Mouse (Mus musculus): ENCODE measurements around the gene Olfr391-ps. TPM values are rescaled to one million over a fixed set of nuclear protein-coding genes. Genes with fewer than 3 reads are reported as not detected.

Gene Olfr391-ps
- polyA plus RNA-seq (2014; fragmentation: Nextera tagmentation; extraction: Ambion mirVana), result not detected in 2 replicates

DNA sequence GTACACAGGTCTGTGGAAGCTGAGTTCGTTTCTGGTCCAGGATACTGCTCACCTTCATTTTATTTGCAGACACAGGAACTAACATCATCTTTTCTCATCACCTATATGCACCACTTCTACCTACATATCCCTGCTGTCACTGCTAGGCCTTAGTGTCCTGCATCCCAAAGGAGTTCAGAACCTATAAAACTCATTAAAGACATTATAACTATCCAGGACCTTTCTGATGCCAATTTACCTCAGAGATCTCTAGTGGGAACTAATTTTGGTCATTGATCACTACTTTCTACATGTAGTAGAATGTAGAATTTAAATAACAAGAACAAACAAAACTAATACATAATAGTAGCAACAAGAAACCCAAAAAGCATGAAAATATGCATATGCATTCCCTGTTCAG lies at the start of gene Olfr391-ps:
TSS of gene Olfr391-ps (minus strand) at position 101 of the 400 bp plus-strand sequence.
- no peaks in the 10 kb centered on the region for H3K27me3 ChIP-seq (replicated peaks; ENCODE audit: control insufficient read depth, insufficient read depth, low read length)
- ATAC-seq (ENCODE audit: low read depth), result no peak
- 27% methylated on average over 1 of the region's 1 CpGs for WGBS

DNA sequence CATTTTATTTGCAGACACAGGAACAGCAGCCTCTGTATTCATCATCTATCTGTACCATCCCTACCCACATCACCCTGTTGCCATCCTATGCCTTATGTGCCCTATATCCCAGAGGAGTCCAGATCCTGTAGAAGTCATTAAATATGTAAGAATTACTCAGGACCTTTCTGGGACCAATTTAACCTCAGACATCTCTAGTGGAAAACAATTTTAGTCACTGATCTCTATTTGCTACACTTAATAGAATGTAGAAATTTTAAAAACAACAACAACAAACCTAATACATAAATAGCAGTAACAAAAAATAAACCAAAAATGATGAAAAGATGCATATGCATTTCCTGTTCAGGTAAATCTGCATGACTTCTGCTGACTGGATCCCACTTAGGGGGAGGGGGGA lies 48.5 kb upstream of the Olfr391-ps start, which contains the start of gene Olfr393:
TSS of gene Olfr393 (minus strand) at position 101 of the 400 bp plus-strand sequence.
- Histone ChIP-seq H3K4me1 (ENCODE audit: control insufficient read depth, insufficient read depth, low read length) (no peaks in the 10 kb centered on the region), H3K27me3 (replicated peaks; ENCODE audit: control insufficient read depth, insufficient read depth, low read length) (no peaks in the 10 kb centered on the region), H3K9me3 (ENCODE audit: control insufficient read depth, low read length) (no peaks in the 10 kb centered on the region), H3K4me2 (ENCODE audit: low read depth, low read length) (no peak within 1 kb of the TSS), H3K36me3 (ENCODE audit: control insufficient read depth, insufficient read depth, low read length) (no peaks in the 10 kb centered on the region), H3K27ac (replicated peaks; ENCODE audit: low read depth, low read length) (no peak within 1 kb of the TSS), H3K4me3 (ENCODE audit: low read depth, low read length) (no peak within 1 kb of the TSS), H3K9ac (ENCODE audit: low read depth, low read length) (no peak within 1 kb of the TSS)
- ATAC-seq (ENCODE audit: low read depth) (no peak), DNase-seq (ENCODE audit: low spot score) (no peak)

More for the DNA sequence above, at the start of gene Olfr391-ps:
- DNase-seq (ENCODE audit: low spot score), result no peak
- no peak within 1 kb of the TSS for H3K27ac ChIP-seq (replicated peaks; ENCODE audit: low read depth, low read length)
- no peak within 1 kb of the TSS for H3K4me2 ChIP-seq (ENCODE audit: low read depth, low read length)
- H3K4me1 ChIP-seq (ENCODE audit: control insufficient read depth, insufficient read depth, low read length), result no peaks in the 10 kb centered on the region
- no peak within 1 kb of the TSS for H3K9ac ChIP-seq (ENCODE audit: low read depth, low read length)
- H3K36me3 ChIP-seq (ENCODE audit: control insufficient read depth, insufficient read depth, low read length), result no peaks in the 10 kb centered on the region
- H3K9me3 ChIP-seq (ENCODE audit: control insufficient read depth, low read length), result 0 out of 2 replicates have a peak, but pooled peaks cover 4% of the 10 kb centered on the region
- no peak within 1 kb of the TSS for H3K4me3 ChIP-seq (ENCODE audit: low read depth, low read length)

DNA sequence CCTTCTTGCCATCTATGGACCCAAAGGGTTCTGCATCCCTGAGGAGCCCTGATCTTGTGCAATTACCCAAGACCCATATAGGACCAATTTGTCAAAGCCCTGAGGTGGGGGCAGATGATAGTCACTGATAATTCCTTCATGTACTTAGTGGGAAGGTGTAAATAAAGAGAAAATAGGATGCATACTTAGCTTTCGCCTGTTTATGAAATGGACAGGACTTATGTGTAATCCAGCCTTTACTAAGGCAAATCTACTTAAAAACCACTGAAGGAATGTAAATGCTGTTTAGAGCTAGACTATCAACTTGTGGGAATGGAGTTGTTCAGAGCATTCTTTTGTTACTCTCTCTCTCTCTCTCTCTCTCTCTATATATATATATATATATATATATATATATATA lies 14.1 kb upstream of the Olfr391-ps start, which contains the start of gene Olfr392:
TSS of gene Olfr392 (minus strand) at position 101 of the 400 bp plus-strand sequence.
- Histone ChIP-seq H3K9me3 (ENCODE audit: control insufficient read depth, low read length) (no peaks in the 10 kb centered on the region), H3K4me2 (ENCODE audit: low read depth, low read length) (no peak within 1 kb of the TSS), H3K4me1 (ENCODE audit: control insufficient read depth, insufficient read depth, low read length) (no peaks in the 10 kb centered on the region), H3K4me3 (ENCODE audit: low read depth, low read length) (no peak within 1 kb of the TSS), H3K27ac (replicated peaks; ENCODE audit: low read depth, low read length) (no peak within 1 kb of the TSS), H3K36me3 (ENCODE audit: control insufficient read depth, insufficient read depth, low read length) (no peaks in the 10 kb centered on the region), H3K9ac (ENCODE audit: low read depth, low read length) (no peak within 1 kb of the TSS), H3K27me3 (replicated peaks; ENCODE audit: control insufficient read depth, insufficient read depth, low read length) (no peaks in the 10 kb centered on the region)
- DNase-seq (ENCODE audit: low spot score), result no peak
- ATAC-seq (ENCODE audit: low read depth), result no peak
- 94% methylated on average over 1 of the region's 1 CpGs for WGBS

DNA sequence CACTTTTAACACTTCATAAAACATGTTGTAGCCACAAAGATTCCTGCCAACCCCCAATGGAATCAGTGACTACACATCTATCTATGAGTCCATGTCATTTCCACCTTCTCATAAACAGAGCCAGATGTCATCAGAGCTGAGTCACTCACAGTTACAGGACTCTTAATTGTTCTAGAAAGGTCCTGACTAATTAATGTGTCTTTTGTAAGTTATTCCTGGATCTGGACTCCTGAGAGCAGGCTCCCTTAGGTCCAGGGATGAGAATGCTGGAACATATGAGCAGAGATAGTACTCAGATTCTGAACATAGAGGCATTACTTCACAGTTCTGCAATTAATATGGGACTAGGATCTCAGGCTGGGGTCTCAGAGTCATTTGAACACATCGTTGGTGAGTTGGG lies 20.2 kb downstream of the Olfr391-ps start, which contains the start of gene Olfr390:
TSS of gene Olfr390 (plus strand) at position 301 of the 400 bp plus-strand sequence.
- Histone ChIP-seq H3K4me2 (ENCODE audit: low read depth, low read length) (no peak within 1 kb of the TSS), H3K27ac (replicated peaks; ENCODE audit: low read depth, low read length) (no peak within 1 kb of the TSS), H3K4me1 (ENCODE audit: control insufficient read depth, insufficient read depth, low read length) (no peaks in the 10 kb centered on the region), H3K4me3 (ENCODE audit: low read depth, low read length) (no peak within 1 kb of the TSS), H3K9me3 (ENCODE audit: control insufficient read depth, low read length) (0 out of 2 replicates have a peak, but pooled peaks cover 4% of the 10 kb centered on the region), H3K9ac (ENCODE audit: low read depth, low read length) (no peak within 1 kb of the TSS), H3K27me3 (replicated peaks; ENCODE audit: control insufficient read depth, insufficient read depth, low read length) (no peaks in the 10 kb centered on the region), H3K36me3 (ENCODE audit: control insufficient read depth, insufficient read depth, low read length) (no peaks in the 10 kb centered on the region)
- DNase-seq (ENCODE audit: low spot score), result no peak
- ATAC-seq (ENCODE audit: low read depth), result no peak
- WGBS, result 65% methylated on average over 1 of the region's 1 CpGs

DNA sequence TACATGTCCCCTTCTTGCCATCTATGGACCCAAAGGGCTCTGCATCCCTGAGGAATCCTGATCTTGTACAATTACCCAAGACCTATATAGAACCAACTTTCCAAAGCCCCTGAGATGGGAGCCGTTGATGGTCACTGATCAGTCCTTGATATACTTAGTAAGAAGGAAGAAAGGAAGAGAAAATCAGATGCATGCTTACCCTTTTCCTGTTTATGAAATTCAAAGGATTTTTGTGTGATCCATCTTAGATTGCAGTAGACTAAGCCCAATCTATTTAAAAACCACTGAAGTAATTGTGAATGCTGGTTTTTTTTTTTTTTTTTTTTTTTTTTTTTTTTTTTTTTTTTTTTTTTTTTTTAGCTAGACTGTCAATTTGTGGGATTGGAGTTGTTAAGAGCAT lies 22.2 kb downstream of the Olfr391-ps start, which contains the start of gene Olfr389:
TSS of gene Olfr389 (minus strand) at position 101 of the 400 bp plus-strand sequence.
- Histone ChIP-seq H3K36me3 (ENCODE audit: control insufficient read depth, insufficient read depth, low read length) (no peaks in the 10 kb centered on the region), H3K27me3 (replicated peaks; ENCODE audit: control insufficient read depth, insufficient read depth, low read length) (no peaks in the 10 kb centered on the region), H3K27ac (replicated peaks; ENCODE audit: low read depth, low read length) (no peak within 1 kb of the TSS), H3K4me3 (ENCODE audit: low read depth, low read length) (no peak within 1 kb of the TSS), H3K9me3 (ENCODE audit: control insufficient read depth, low read length) (0 out of 2 replicates have a peak, but pooled peaks cover 4% of the 10 kb centered on the region), H3K4me2 (ENCODE audit: low read depth, low read length) (no peak within 1 kb of the TSS), H3K4me1 (ENCODE audit: control insufficient read depth, insufficient read depth, low read length) (no peaks in the 10 kb centered on the region), H3K9ac (ENCODE audit: low read depth, low read length) (no peak within 1 kb of the TSS)
- ATAC-seq (ENCODE audit: low read depth) (no peak), DNase-seq (ENCODE audit: low spot score) (no peak)
- WGBS, result 87% methylated on average over 1 of the region's 1 CpGs

DNA sequence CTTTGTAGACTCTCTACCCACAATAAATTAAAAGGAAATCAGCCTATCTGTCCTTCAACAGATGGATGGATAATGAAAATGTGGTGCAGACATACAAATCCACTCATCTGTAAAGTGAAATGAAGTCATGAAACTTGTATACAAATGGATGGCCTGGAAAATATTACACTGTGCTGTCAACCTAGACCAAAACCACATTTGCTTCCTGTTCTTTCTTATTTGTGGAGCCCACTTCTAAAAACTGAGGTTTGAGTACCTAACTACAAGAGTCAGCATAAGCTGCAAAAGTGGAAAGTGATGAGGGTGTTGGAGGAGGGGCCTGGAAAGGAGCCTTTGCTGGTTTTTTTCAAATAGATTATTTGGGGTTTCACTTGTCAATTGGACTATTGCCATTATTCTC lies 43.7 kb downstream of the Olfr391-ps start:
- Histone ChIP-seq H3K36me3 (ENCODE audit: control insufficient read depth, insufficient read depth, low read length) (no peaks in the 10 kb centered on the region), H3K4me3 (ENCODE audit: low read depth, low read length) (no peak overlapping the region), H3K4me2 (ENCODE audit: low read depth, low read length) (no peak overlapping the region), H3K9ac (ENCODE audit: low read depth, low read length) (no peak overlapping the region), H3K27ac (replicated peaks; ENCODE audit: low read depth, low read length) (no peak overlapping the region), H3K27me3 (replicated peaks; ENCODE audit: control insufficient read depth, insufficient read depth, low read length) (no peaks in the 10 kb centered on the region), H3K4me1 (ENCODE audit: control insufficient read depth, insufficient read depth, low read length) (no peaks in the 10 kb centered on the region), H3K9me3 (ENCODE audit: control insufficient read depth, low read length) (peaks cover 17% of the 10 kb centered on the region; the same call in 1 of the 2 replicates)
- ATAC-seq (ENCODE audit: low read depth) (no peak), DNase-seq (ENCODE audit: low spot score) (no peak)

Other genes starting within 250 kb of the Olfr391-ps start
- not detected in 2 replicates for gene Olfr385, start 210.0 kb downstream of the Olfr391-ps start, polyA plus RNA-seq (2014; fragmentation: Nextera tagmentation; extraction: Ambion mirVana)
- not detected in 2 replicates for gene Olfr384, start 204.5 kb downstream of the Olfr391-ps start, polyA plus RNA-seq (2014; fragmentation: Nextera tagmentation; extraction: Ambion mirVana)
- gene Zfp735, start 114.3 kb downstream of the Olfr391-ps start, polyA plus RNA-seq (2014; fragmentation: Nextera tagmentation; extraction: Ambion mirVana), result not detected in 2 replicates
- not detected in 2 replicates for gene Olfr389, start 22.3 kb downstream of the Olfr391-ps start, polyA plus RNA-seq (2014; fragmentation: Nextera tagmentation; extraction: Ambion mirVana)
- 0.19 TPM in 1 of 2 replicates, not detected in the other for gene Olfr390, start 20.1 kb downstream of the Olfr391-ps start, polyA plus RNA-seq (2014; fragmentation: Nextera tagmentation; extraction: Ambion mirVana)
- not detected in 2 replicates for gene Olfr392, start 14.0 kb upstream of the Olfr391-ps start, polyA plus RNA-seq (2014; fragmentation: Nextera tagmentation; extraction: Ambion mirVana)
- not detected in 2 replicates for gene Olfr393, start 48.4 kb upstream of the Olfr391-ps start, polyA plus RNA-seq (2014; fragmentation: Nextera tagmentation; extraction: Ambion mirVana)
- not detected in 2 replicates for gene Olfr394, start 87.7 kb upstream of the Olfr391-ps start, polyA plus RNA-seq (2014; fragmentation: Nextera tagmentation; extraction: Ambion mirVana)
- gene Olfr395, start 106.2 kb upstream of the Olfr391-ps start, polyA plus RNA-seq (2014; fragmentation: Nextera tagmentation; extraction: Ambion mirVana), result not detected in 2 replicates
- not detected in 2 replicates for gene Olfr23, start 133.6 kb upstream of the Olfr391-ps start, polyA plus RNA-seq (2014; fragmentation: Nextera tagmentation; extraction: Ambion mirVana)
- not detected in 2 replicates for gene Olfr397, start 157.8 kb upstream of the Olfr391-ps start, polyA plus RNA-seq (2014; fragmentation: Nextera tagmentation; extraction: Ambion mirVana)
- not detected in 2 replicates for gene Olfr398, start 187.4 kb upstream of the Olfr391-ps start, polyA plus RNA-seq (2014; fragmentation: Nextera tagmentation; extraction: Ambion mirVana)